Mouse (Mus musculus): Measurements from ENCODE around the gene 4930579F01Rik. TPM values are rescaled to one million over a fixed set of nuclear protein-coding genes. Genes with fewer than 3 reads are reported as not detected.

4930579F01Rik gene
- polyA plus RNA-seq (2015; fragmentation: Nextera tagmentation; extraction: Ambion mirVana) = not detected in 2 replicates

GRCm38 (mm10) chr3:138193683-138194302 is at the start of gene 4930579F01Rik:
Gene 4930579F01Rik, minus strand, starts transcription at chr3:138193825.
- no peak within 1 kb of the TSS for H3K9ac ChIP-seq
- H3K4me1 ChIP-seq = no peaks in the 10 kb centered on the region; the same call in 1 of the 2 replicates
- no peaks in the 10 kb centered on the region for H3K27me3 ChIP-seq (replicated peaks)
- no peaks in the 10 kb centered on the region for H3K9me3 ChIP-seq
- no peak within 1 kb of the TSS for H3K27ac ChIP-seq
- no peaks in the 10 kb centered on the region for H3K36me3 ChIP-seq (replicated peaks)
- H3K4me3 ChIP-seq = no peak within 1 kb of the TSS
- H3K4me2 ChIP-seq = no peak within 1 kb of the TSS
- ATAC-seq (replicated peaks) = no peak
- 79% methylated on average over 15 of the region's 15 CpGs for WGBS

- no peaks in the 10 kb centered on the region for H3K4me1 ChIP-seq
- H3K9ac ChIP-seq = no peak overlapping the region
- no peak overlapping the region for H3K27ac ChIP-seq
- H3K27me3 ChIP-seq (replicated peaks) = no peaks in the 10 kb centered on the region
- no peak overlapping the region for H3K4me3 ChIP-seq
- no peaks in the 10 kb centered on the region for H3K9me3 ChIP-seq
- ATAC-seq (replicated peaks) = no peak
- no peak overlapping the region for H3K4me2 ChIP-seq
- no peaks in the 10 kb centered on the region for H3K36me3 ChIP-seq (replicated peaks)
- 92% methylated on average over 6 of the region's 6 CpGs for WGBS
Observed at GRCm38 (mm10) chr3:138242933-138243332, 49.3 kb upstream of the 4930579F01Rik start.

GRCm38 (mm10) chr3:138242021-138242726 is 48.5 kb upstream of the 4930579F01Rik start:
- WGBS = 52% methylated on average over 14 of the region's 14 CpGs
- no peak overlapping the region for H3K4me3 ChIP-seq
- no peaks in the 10 kb centered on the region for H3K4me1 ChIP-seq
- H3K9ac ChIP-seq = no peak overlapping the region
- peak; percentile 55; the same call in 1 of the 2 replicates for ATAC-seq (replicated peaks)
- H3K27ac ChIP-seq = no peak overlapping the region
- H3K36me3 ChIP-seq (replicated peaks) = no peaks in the 10 kb centered on the region
- H3K27me3 ChIP-seq (replicated peaks) = no peaks in the 10 kb centered on the region
- H3K4me2 ChIP-seq = no peak overlapping the region
- H3K9me3 ChIP-seq = no peaks in the 10 kb centered on the region

- H3K4me1 ChIP-seq = no peaks in the 10 kb centered on the region
- no peak overlapping the region for H3K4me2 ChIP-seq
- no peak overlapping the region for H3K9ac ChIP-seq
- no peaks in the 10 kb centered on the region for H3K27me3 ChIP-seq (replicated peaks)
- no peak overlapping the region for H3K4me3 ChIP-seq
- no peak overlapping the region for H3K27ac ChIP-seq
- WGBS = 65% methylated on average over 6 of the region's 6 CpGs
- no peaks in the 10 kb centered on the region for H3K9me3 ChIP-seq
- H3K36me3 ChIP-seq (replicated peaks) = no peaks in the 10 kb centered on the region
- no peak for ATAC-seq (replicated peaks)
Observed at GRCm38 (mm10) chr3:138241371-138241770, 47.7 kb upstream of the 4930579F01Rik start.

- whole genome bisulfite sequencing = 74% methylated on average over 5 of the region's 5 CpGs
- H3K9me3 ChIP-seq = no peaks in the 10 kb centered on the region
- no peaks in the 10 kb centered on the region for H3K36me3 ChIP-seq (replicated peaks)
- H3K27ac ChIP-seq = no peak overlapping the region
- no peak overlapping the region for H3K4me3 ChIP-seq
- no peak for ATAC-seq (replicated peaks)
- no peak overlapping the region for H3K9ac ChIP-seq
- H3K4me1 ChIP-seq = no peaks in the 10 kb centered on the region
- no peak overlapping the region for H3K4me2 ChIP-seq
- H3K27me3 ChIP-seq (replicated peaks) = no peaks in the 10 kb centered on the region
Observed at GRCm38 (mm10) chr3:138240942-138241341, 47.3 kb upstream of the 4930579F01Rik start.

- 90% methylated on average over 3 of the region's 3 CpGs for WGBS
- 0 out of 2 replicates have a peak, but pooled peaks have one; percentile 43 for ATAC-seq (replicated peaks)
Observed at GRCm38 (mm10) chr3:138240411-138240810, 46.8 kb upstream of the 4930579F01Rik start.

GRCm38 (mm10) chr3:138239461-138239860 is 45.8 kb upstream of the 4930579F01Rik start:
- H3K27ac ChIP-seq = no peak overlapping the region
- ATAC-seq (replicated peaks) = no peak
- no peak overlapping the region for H3K4me3 ChIP-seq
- no peaks in the 10 kb centered on the region for H3K4me1 ChIP-seq
- WGBS = 88% methylated on average over 6 of the region's 6 CpGs
- H3K27me3 ChIP-seq (replicated peaks) = no peaks in the 10 kb centered on the region
- no peak overlapping the region for H3K9ac ChIP-seq
- no peak overlapping the region for H3K4me2 ChIP-seq
- no peaks in the 10 kb centered on the region for H3K9me3 ChIP-seq
- no peaks in the 10 kb centered on the region for H3K36me3 ChIP-seq (replicated peaks)

More at GRCm38 (mm10) chr3:138240411-138240810, 46.8 kb upstream of the 4930579F01Rik start:
- Histone ChIP-seq H3K9me3 (no peaks in the 10 kb centered on the region), H3K27ac (no peak overlapping the region), H3K36me3 (replicated peaks) (no peaks in the 10 kb centered on the region), H3K27me3 (replicated peaks) (no peaks in the 10 kb centered on the region), H3K4me1 (no peaks in the 10 kb centered on the region), H3K9ac (no peak overlapping the region), H3K4me2 (no peak overlapping the region), H3K4me3 (no peak overlapping the region)

GRCm38 (mm10) chr3:138238046-138238445 is 44.4 kb upstream of the 4930579F01Rik start:
- Histone ChIP-seq H3K36me3 (replicated peaks) (no peaks in the 10 kb centered on the region), H3K27ac (no peak overlapping the region), H3K27me3 (replicated peaks) (no peaks in the 10 kb centered on the region), H3K9ac (no peak overlapping the region), H3K4me1 (no peaks in the 10 kb centered on the region), H3K4me3 (no peak overlapping the region), H3K4me2 (no peak overlapping the region), H3K9me3 (no peaks in the 10 kb centered on the region)
- WGBS = 89% methylated on average over 10 of the region's 10 CpGs
- ATAC-seq (replicated peaks) = no peak

- ATAC-seq (replicated peaks) = no peak
- Histone ChIP-seq H3K4me2 (no peak overlapping the region), H3K4me1 (no peaks in the 10 kb centered on the region), H3K9me3 (no peaks in the 10 kb centered on the region), H3K9ac (no peak overlapping the region), H3K27ac (no peak overlapping the region), H3K4me3 (no peak overlapping the region), H3K36me3 (replicated peaks) (no peaks in the 10 kb centered on the region), H3K27me3 (replicated peaks) (no peaks in the 10 kb centered on the region)
- 77% methylated on average over 11 of the region's 11 CpGs for WGBS
Observed at GRCm38 (mm10) chr3:138236546-138237163, 43.0 kb upstream of the 4930579F01Rik start.

GRCm38 (mm10) chr3:138231531-138231930 is 37.9 kb upstream of the 4930579F01Rik start:
- Histone ChIP-seq H3K9ac (no peak overlapping the region), H3K4me2 (no peak overlapping the region), H3K9me3 (no peaks in the 10 kb centered on the region), H3K4me1 (no peaks in the 10 kb centered on the region), H3K36me3 (replicated peaks) (no peaks in the 10 kb centered on the region), H3K4me3 (no peak overlapping the region), H3K27me3 (replicated peaks) (no peaks in the 10 kb centered on the region), H3K27ac (no peak overlapping the region)
- ATAC-seq (replicated peaks) = no peak
- WGBS = 85% methylated on average over 2 of the region's 2 CpGs

- Histone ChIP-seq H3K27ac (no peak overlapping the region), H3K4me3 (no peak overlapping the region), H3K9ac (no peak overlapping the region), H3K9me3 (no peaks in the 10 kb centered on the region), H3K36me3 (replicated peaks) (no peaks in the 10 kb centered on the region), H3K27me3 (replicated peaks) (no peaks in the 10 kb centered on the region), H3K4me2 (no peak overlapping the region), H3K4me1 (no peaks in the 10 kb centered on the region)
- no peak for ATAC-seq (replicated peaks)
- 81% methylated on average over 3 of the region's 3 CpGs for WGBS
Observed at GRCm38 (mm10) chr3:138230266-138230665, 36.6 kb upstream of the 4930579F01Rik start.

- Histone ChIP-seq H3K36me3 (replicated peaks) (no peaks in the 10 kb centered on the region), H3K27ac (no peak overlapping the region), H3K27me3 (replicated peaks) (no peaks in the 10 kb centered on the region), H3K4me1 (no peaks in the 10 kb centered on the region), H3K9ac (no peak overlapping the region), H3K4me2 (no peak overlapping the region), H3K4me3 (no peak overlapping the region), H3K9me3 (no peaks in the 10 kb centered on the region)
- WGBS = 85% methylated on average over 1 of the region's 1 CpGs
- ATAC-seq (replicated peaks) = no peak
Observed at GRCm38 (mm10) chr3:138229448-138229847, 35.8 kb upstream of the 4930579F01Rik start.

Data from midbrain, embryonic 15.5 days (tissue).